Mouse (Mus musculus): ENCODE measurements around the gene Tpte. TPM values are rescaled to one million over a fixed set of nuclear protein-coding genes. Genes with fewer than 3 reads are reported as not detected.

The Tpte gene
- polyA plus RNA-seq (2014; fragmentation: Nextera tagmentation; extraction: Ambion mirVana): 0.15 TPM in 1 of 2 replicates, not detected in the other

- H3K9me3 ChIP-seq (ENCODE audit: control insufficient read depth, low read depth, low read length): no peaks in the 10 kb centered on the region
- no peak within 1 kb of the TSS for H3K4me3 ChIP-seq (ENCODE audit: low read depth, low read length)
- no peak for ATAC-seq (ENCODE audit: insufficient number of reproducible peaks, insufficient read depth, low FRiP score, low read depth)
- no peak within 1 kb of the TSS for H3K9ac ChIP-seq (replicated peaks; ENCODE audit: low read depth, low read length)
- H3K27ac ChIP-seq (ENCODE audit: low read length): no peak within 1 kb of the TSS
- H3K36me3 ChIP-seq (ENCODE audit: control insufficient read depth, insufficient read depth, low read length): no peaks in the 10 kb centered on the region
- no peaks in the 10 kb centered on the region for H3K4me1 ChIP-seq (ENCODE audit: control insufficient read depth, insufficient read depth, low read length)
- no peaks in the 10 kb centered on the region for H3K27me3 ChIP-seq (ENCODE audit: control insufficient read depth, insufficient read depth, low read length)
- no peak within 1 kb of the TSS for H3K4me2 ChIP-seq (replicated peaks; ENCODE audit: low read depth, low read length)
- 44% methylated on average over 2 of the region's 2 CpGs for WGBS
Measured at GRCm38 (mm10) chr8:22282999-22283491, at the start of gene Tpte. Gene Tpte (plus strand): TSS chr8:22283441.

GRCm38 (mm10) chr8:22242986-22243385, 40.3 kb upstream of the Tpte start:
- Histone ChIP-seq H3K4me2 (replicated peaks; ENCODE audit: low read depth, low read length) (no peak overlapping the region), H3K4me1 (ENCODE audit: control insufficient read depth, insufficient read depth, low read length) (no peaks in the 10 kb centered on the region), H3K27me3 (ENCODE audit: control insufficient read depth, insufficient read depth, low read length) (no peaks in the 10 kb centered on the region), H3K9ac (replicated peaks; ENCODE audit: low read depth, low read length) (no peak overlapping the region), H3K9me3 (ENCODE audit: control insufficient read depth, low read depth, low read length) (no peaks in the 10 kb centered on the region), H3K36me3 (ENCODE audit: control insufficient read depth, insufficient read depth, low read length) (no peaks in the 10 kb centered on the region), H3K4me3 (ENCODE audit: low read depth, low read length) (no peak overlapping the region), H3K27ac (ENCODE audit: low read length) (no peak overlapping the region)
- ATAC-seq (ENCODE audit: insufficient number of reproducible peaks, insufficient read depth, low FRiP score, low read depth): no peak
- WGBS: 90% methylated on average over 9 of the region's 9 CpGs

GRCm38 (mm10) chr8:22245663-22246062, 37.6 kb upstream of the Tpte start:
- H3K9me3 ChIP-seq (ENCODE audit: control insufficient read depth, low read depth, low read length): no peaks in the 10 kb centered on the region
- WGBS: 67% methylated on average over 1 of the region's 1 CpGs
- H3K4me2 ChIP-seq (replicated peaks; ENCODE audit: low read depth, low read length): no peak overlapping the region
- no peak overlapping the region for H3K4me3 ChIP-seq (ENCODE audit: low read depth, low read length)
- H3K36me3 ChIP-seq (ENCODE audit: control insufficient read depth, insufficient read depth, low read length): no peaks in the 10 kb centered on the region
- no peak overlapping the region for H3K9ac ChIP-seq (replicated peaks; ENCODE audit: low read depth, low read length)
- H3K27ac ChIP-seq (ENCODE audit: low read length): no peak overlapping the region
- no peaks in the 10 kb centered on the region for H3K27me3 ChIP-seq (ENCODE audit: control insufficient read depth, insufficient read depth, low read length)
- ATAC-seq (ENCODE audit: insufficient number of reproducible peaks, insufficient read depth, low FRiP score, low read depth): no peak
- no peaks in the 10 kb centered on the region for H3K4me1 ChIP-seq (ENCODE audit: control insufficient read depth, insufficient read depth, low read length)

- no peaks in the 10 kb centered on the region for H3K4me1 ChIP-seq (ENCODE audit: control insufficient read depth, insufficient read depth, low read length)
- H3K4me3 ChIP-seq (ENCODE audit: low read depth, low read length): no peak overlapping the region
- no peak for ATAC-seq (ENCODE audit: insufficient number of reproducible peaks, insufficient read depth, low FRiP score, low read depth)
- no peaks in the 10 kb centered on the region for H3K27me3 ChIP-seq (ENCODE audit: control insufficient read depth, insufficient read depth, low read length)
- H3K9me3 ChIP-seq (ENCODE audit: control insufficient read depth, low read depth, low read length): no peaks in the 10 kb centered on the region
- no peaks in the 10 kb centered on the region for H3K36me3 ChIP-seq (ENCODE audit: control insufficient read depth, insufficient read depth, low read length)
- 90% methylated on average over 12 of the region's 12 CpGs for WGBS
- no peak overlapping the region for H3K27ac ChIP-seq (ENCODE audit: low read length)
- no peak overlapping the region for H3K9ac ChIP-seq (replicated peaks; ENCODE audit: low read depth, low read length)
- H3K4me2 ChIP-seq (replicated peaks; ENCODE audit: low read depth, low read length): no peak overlapping the region
Measured at GRCm38 (mm10) chr8:22247956-22248355, 35.3 kb upstream of the Tpte start.

GRCm38 (mm10) chr8:22249080-22249479, 34.2 kb upstream of the Tpte start:
- Histone ChIP-seq H3K27ac (ENCODE audit: low read length) (no peak overlapping the region), H3K4me2 (replicated peaks; ENCODE audit: low read depth, low read length) (no peak overlapping the region), H3K36me3 (ENCODE audit: control insufficient read depth, insufficient read depth, low read length) (no peaks in the 10 kb centered on the region), H3K9me3 (ENCODE audit: control insufficient read depth, low read depth, low read length) (0 out of 2 replicates have a peak, but pooled peaks cover 4% of the 10 kb centered on the region), H3K4me1 (ENCODE audit: control insufficient read depth, insufficient read depth, low read length) (no peaks in the 10 kb centered on the region), H3K27me3 (ENCODE audit: control insufficient read depth, insufficient read depth, low read length) (no peaks in the 10 kb centered on the region), H3K9ac (replicated peaks; ENCODE audit: low read depth, low read length) (no peak overlapping the region), H3K4me3 (ENCODE audit: low read depth, low read length) (no peak overlapping the region)
- ATAC-seq (ENCODE audit: insufficient number of reproducible peaks, insufficient read depth, low FRiP score, low read depth): no peak
- WGBS: 72% methylated on average over 9 of the region's 9 CpGs

- Histone ChIP-seq H3K9me3 (ENCODE audit: control insufficient read depth, low read depth, low read length) (peaks cover 2% of the 10 kb centered on the region; the same call in 1 of the 2 replicates), H3K4me3 (ENCODE audit: low read depth, low read length) (no peak overlapping the region), H3K36me3 (ENCODE audit: control insufficient read depth, insufficient read depth, low read length) (no peaks in the 10 kb centered on the region), H3K27ac (ENCODE audit: low read length) (no peak overlapping the region), H3K4me2 (replicated peaks; ENCODE audit: low read depth, low read length) (no peak overlapping the region), H3K4me1 (ENCODE audit: control insufficient read depth, insufficient read depth, low read length) (no peaks in the 10 kb centered on the region), H3K9ac (replicated peaks; ENCODE audit: low read depth, low read length) (no peak overlapping the region), H3K27me3 (ENCODE audit: control insufficient read depth, insufficient read depth, low read length) (no peaks in the 10 kb centered on the region)
- 86% methylated on average over 18 of the region's 18 CpGs for WGBS
- ATAC-seq (ENCODE audit: insufficient number of reproducible peaks, insufficient read depth, low FRiP score, low read depth): no peak
Measured at GRCm38 (mm10) chr8:22258946-22259450, 24.2 kb upstream of the Tpte start.

- H3K4me1 ChIP-seq (ENCODE audit: control insufficient read depth, insufficient read depth, low read length): no peaks in the 10 kb centered on the region
- no peaks in the 10 kb centered on the region for H3K27me3 ChIP-seq (ENCODE audit: control insufficient read depth, insufficient read depth, low read length)
- WGBS: 87% methylated on average over 12 of the region's 12 CpGs
- no peak overlapping the region for H3K4me2 ChIP-seq (replicated peaks; ENCODE audit: low read depth, low read length)
- no peaks in the 10 kb centered on the region; the same call in 1 of the 2 replicates for H3K9me3 ChIP-seq (ENCODE audit: control insufficient read depth, low read depth, low read length)
- no peak overlapping the region for H3K4me3 ChIP-seq (ENCODE audit: low read depth, low read length)
- H3K36me3 ChIP-seq (ENCODE audit: control insufficient read depth, insufficient read depth, low read length): no peaks in the 10 kb centered on the region
- no peak for ATAC-seq (ENCODE audit: insufficient number of reproducible peaks, insufficient read depth, low FRiP score, low read depth)
- no peak overlapping the region for H3K27ac ChIP-seq (ENCODE audit: low read length)
- H3K9ac ChIP-seq (replicated peaks; ENCODE audit: low read depth, low read length): no peak overlapping the region
Measured at GRCm38 (mm10) chr8:22259531-22259930, 23.7 kb upstream of the Tpte start.

- WGBS: 30% methylated on average over 9 of the region's 9 CpGs
- no peak overlapping the region for H3K27ac ChIP-seq (ENCODE audit: low read length)
- H3K9ac ChIP-seq (replicated peaks; ENCODE audit: low read depth, low read length): no peak overlapping the region
- H3K27me3 ChIP-seq (ENCODE audit: control insufficient read depth, insufficient read depth, low read length): no peaks in the 10 kb centered on the region
- H3K36me3 ChIP-seq (ENCODE audit: control insufficient read depth, insufficient read depth, low read length): no peaks in the 10 kb centered on the region
- no peak for ATAC-seq (ENCODE audit: insufficient number of reproducible peaks, insufficient read depth, low FRiP score, low read depth)
- H3K4me1 ChIP-seq (ENCODE audit: control insufficient read depth, insufficient read depth, low read length): no peaks in the 10 kb centered on the region
- H3K9me3 ChIP-seq (ENCODE audit: control insufficient read depth, low read depth, low read length): no peaks in the 10 kb centered on the region; the same call in 1 of the 2 replicates
- no peak overlapping the region for H3K4me2 ChIP-seq (replicated peaks; ENCODE audit: low read depth, low read length)
- H3K4me3 ChIP-seq (ENCODE audit: low read depth, low read length): no peak overlapping the region
Measured at GRCm38 (mm10) chr8:22260091-22260722, 23.0 kb upstream of the Tpte start.

All from stomach, embryonic 14.5 days (tissue).